ENCODE assay signal across 27 mouse cellular contexts in genomic region chr15:97887541-97888016, GRCm38 (mm10). TPM values are rescaled to one million over a fixed set of nuclear protein-coding genes. Genes with fewer than 3 reads are reported as not detected.
DNase-seq lines count a peak whose midpoint lies in the region; ATAC-seq and TF ChIP-seq lines count a peak whose summit lies in the region.
"Had no signal": no experiment of that assay in that cellular context is flagged by ENCODE, and none has a peak within 500 bp of the region (broad histone marks: within the 10 kb centered on the region; RNA-seq: fewer than 3 reads in every experiment).

No protein-coding gene starts in this region.

- no peaks in the 10 kb centered on the region for H3K27me3 ChIP-seq in Patski
- no peaks in the 10 kb centered on the region for H3K27me3 ChIP-seq in forebrain, embryonic 16.5 days (replicated peaks; ENCODE audit: control insufficient read depth, insufficient read depth, low read length)
- H3K27me3 ChIP-seq: CH12.LX; embryonic facial prominence, embryonic 12.5 days; forebrain, embryonic 12.5 days had no signal

- H3K4me3 ChIP-seq in layer of hippocampus, adult 2 months: no peak overlapping the region
- H3K4me3 ChIP-seq in forebrain, embryonic 16.5 days (replicated peaks; ENCODE audit: low read length): no peak overlapping the region
- H3K4me3 ChIP-seq: embryonic facial prominence, embryonic 10.5 days; embryonic facial prominence, embryonic 12.5 days; forebrain, embryonic 10.5 days; forebrain, embryonic 12.5 days had no signal

- no peaks in the 10 kb centered on the region for H3K4me1 ChIP-seq in forebrain, embryonic 16.5 days (replicated peaks; ENCODE audit: control insufficient read depth, insufficient read depth, low read length)
- H3K4me1 ChIP-seq: embryonic facial prominence, embryonic 10.5 days; embryonic facial prominence, embryonic 12.5 days had no signal

- 87% methylated on average over 10 of the region's 10 CpGs for WGBS in forebrain, embryonic 16.5 days

- CTCF ChIA-PET in Patski (lab: Charles Lee): interaction anchor here (0.9 to 3.7 kb wide), 3 partner anchors 10 to 76 kb away, joined by 3 to 15 read pairs (median 8); partner anchors contain the start of gene Tmem106c

- H3K9ac ChIP-seq in forebrain, embryonic 16.5 days (replicated peaks; ENCODE audit: low read depth, low read length): no peak overlapping the region
- H3K9ac ChIP-seq: embryonic facial prominence, embryonic 12.5 days; forebrain, embryonic 12.5 days; forebrain, postnatal 0 days had no signal

- peak; percentile 34 for DNase-seq in left cerebral cortex, postnatal 4 days
- DNase-seq in left cerebral cortex, postnatal 10 days (ENCODE audit: extremely low spot score in 1 of 2, low spot score in 2 of 2): no peak
- DNase-seq in 3T3-L1 (ENCODE audit: low read depth, low spot score) (peak; percentile 58), Patski (ENCODE audit: low read depth, low spot score) (no peak)
- DNase-seq in Muller cell, postnatal 12 days (ENCODE audit: inconsistent ontology term): peak; percentile 92
- DNase-seq in layer of hippocampus, adult 2 months (ENCODE audit: low spot score in 2 of 2): no peak
- no peak for DNase-seq in testis, postnatal 10 days (ENCODE audit: low spot score)
- DNase-seq: adrenal gland, adult 2 months; adrenal gland, postnatal 10 days; adrenal gland, postnatal 25 days; B cell, adult 2 months; cerebellum, adult 11 months; cerebellum, adult 18-20 months; cerebellum, adult 8-10 months; cerebellum, adult 9-11 months; cerebellum, postnatal 36 days; embryo, embryonic 11 days; forebrain, postnatal 0 days had no signal

- in situ Hi-C loops in Patski (cut with MboI; ENCODE audit: low pct_unique_long_range_greater_than_20kb): no loop called here

- no peaks in the 10 kb centered on the region for H3K9me3 ChIP-seq in forebrain, embryonic 16.5 days (ENCODE audit: control insufficient read depth, low read length)
- H3K9me3 ChIP-seq: embryonic facial prominence, embryonic 10.5 days; embryonic facial prominence, embryonic 12.5 days; forebrain, embryonic 10.5 days; forebrain, embryonic 12.5 days; G1E had no signal

- H3K4me2 ChIP-seq in forebrain, embryonic 16.5 days (ENCODE audit: low read length): no peak overlapping the region
- H3K4me2 ChIP-seq: embryonic facial prominence, embryonic 12.5 days; forebrain, embryonic 12.5 days had no signal

- no peak overlapping the region for H3K27ac ChIP-seq in layer of hippocampus, adult 2 months
- H3K27ac ChIP-seq in forebrain, embryonic 16.5 days (ENCODE audit: low read length): no peak overlapping the region
- H3K27ac ChIP-seq: embryonic facial prominence, embryonic 10.5 days; embryonic facial prominence, embryonic 12.5 days; forebrain, embryonic 10.5 days; forebrain, embryonic 12.5 days had no signal

- POLR2A ChIA-PET in Patski (lab: Charles Lee): interaction anchor here (2.3 kb wide), 1 partner anchor 10 kb away, joined by 10 read pairs; no protein-coding TSS in a partner anchor

- ATAC-seq in Patski: peak; percentile 67
- ATAC-seq in forebrain, embryonic 16.5 days: no peak
- ATAC-seq: CD4-positive, CD25-positive, alpha-beta regulatory T cell, adult 4 months; forebrain, embryonic 14.5 days; forebrain, postnatal 0 days had no signal

- no peak for TF ChIP-seq CTCF in Patski (IDR thresholded peaks at IDR 0.05)
- no peak for TF ChIP-seq CTCF in layer of hippocampus, adult 2 months (conservative IDR thresholded peaks at IDR 0.05)

- no peaks in the 10 kb centered on the region for H3K36me3 ChIP-seq in forebrain, embryonic 16.5 days (ENCODE audit: control insufficient read depth, insufficient read depth)
- H3K36me3 ChIP-seq: embryonic facial prominence, embryonic 10.5 days; embryonic facial prominence, embryonic 12.5 days; forebrain, embryonic 10.5 days; forebrain, embryonic 12.5 days; G1E had no signal

- intact Hi-C loops in left cerebral cortex, postnatal 4 days (cut with DNase I): no loop called here
- intact Hi-C loops in left cerebral cortex, postnatal 10 days (cut with DNase I): no loop called here

RNA-seq across cellular contexts. Expression of gene Vdr, which starts 22.9 kb away (rescaled TPM):
- under 1 TPM in 1 of 2 experiments, not detected in 1; 0.08 TPM for total RNA-seq in left cerebral cortex, postnatal 4 days (2021)
- total RNA-seq in left cerebral cortex, postnatal 10 days (2021): under 1 TPM; 0.14 to 0.36 TPM
- 47.9 TPM for polyA plus RNA-seq in Patski (2021)
- total RNA-seq in layer of hippocampus, adult 2 months (2021): under 1 TPM in 1 of 2 experiments, not detected in 1; 0.10 TPM
- 0.20 TPM in 1 of 2 replicates, not detected in the other for polyA plus RNA-seq in forebrain, embryonic 16.5 days (2015; fragmentation: Nextera tagmentation; extraction: Ambion mirVana)

RNA-seq across cellular contexts. Expression of gene Hdac7, which starts 43.3 kb away (rescaled TPM):
- total RNA-seq in left cerebral cortex, postnatal 4 days (2021): 10 to 100 TPM; 41.0 to 41.3 TPM
- 10 to 100 TPM; 21.5 to 23.5 TPM for total RNA-seq in left cerebral cortex, postnatal 10 days (2021)
- 210 TPM for polyA plus RNA-seq in Patski (2021)
- total RNA-seq in layer of hippocampus, adult 2 months (2021): 10 to 100 TPM; 23.8 to 28.5 TPM
- polyA plus RNA-seq in forebrain, embryonic 16.5 days (2015; fragmentation: Nextera tagmentation; extraction: Ambion mirVana): 21.7 and 31.1 TPM in 2 replicates

Comparison
In these comparisons a context has a peak if more than half of its experiments do, and no peak if none do; other contexts are left out.
1. DNase-seq: peak in left cerebral cortex, postnatal 4 days (single experiment), 3T3-L1 (single experiment) and Muller cell, postnatal 12 days (single experiment); none in left cerebral cortex, postnatal 10 days (0 of 2), Patski (single experiment), layer of hippocampus, adult 2 months (0 of 2) and testis, postnatal 10 days (single experiment).